Mouse (Mus musculus): ENCODE results near the gene Nrxn3. TPM values are rescaled to one million over a fixed set of nuclear protein-coding genes. Genes with fewer than 3 reads are reported as not detected.

Gene Nrxn3
- polyA plus RNA-seq, 1 experiment from 2014 or later = 2.7 TPM

GRCm38 (mm10) chr12:88860397-88860796 lies 137.7 kb downstream of the Nrxn3 start:
- no peak overlapping the region for H3K9ac ChIP-seq
- no peaks in the 10 kb centered on the region for H3K4me1 ChIP-seq
- no peak for ATAC-seq (ENCODE audit: borderline replicate concordance, extremely low read depth, low FRiP score, low TSS enrichment)
- H3K9me3 ChIP-seq = no peaks in the 10 kb centered on the region
- H3K4me2 ChIP-seq = no peak overlapping the region
- H3K4me3 ChIP-seq = no peak overlapping the region
- H3K36me3 ChIP-seq = no peaks in the 10 kb centered on the region
- H3K27me3 ChIP-seq = no peaks in the 10 kb centered on the region
- 38% methylated on average over 4 of the region's 4 CpGs for WGBS
- no peak overlapping the region for H3K27ac ChIP-seq

- no peaks in the 10 kb centered on the region for H3K4me1 ChIP-seq
- H3K36me3 ChIP-seq = no peaks in the 10 kb centered on the region
- 57% methylated on average over 4 of the region's 4 CpGs for WGBS
- H3K4me2 ChIP-seq = no peak overlapping the region
- no peak overlapping the region for H3K9ac ChIP-seq
- no peak overlapping the region for H3K4me3 ChIP-seq
- H3K27me3 ChIP-seq = no peaks in the 10 kb centered on the region
- ATAC-seq (ENCODE audit: borderline replicate concordance, extremely low read depth, low FRiP score, low TSS enrichment) = no peak
- no peak overlapping the region for H3K27ac ChIP-seq
- no peaks in the 10 kb centered on the region for H3K9me3 ChIP-seq
Observed at GRCm38 (mm10) chr12:88863069-88863468, 140.4 kb downstream of the Nrxn3 start.

GRCm38 (mm10) chr12:88868288-88868687 lies 145.6 kb downstream of the Nrxn3 start:
- Histone ChIP-seq H3K9me3 (no peaks in the 10 kb centered on the region), H3K9ac (no peak overlapping the region), H3K36me3 (no peaks in the 10 kb centered on the region), H3K27ac (no peak overlapping the region), H3K4me3 (no peak overlapping the region), H3K4me1 (no peaks in the 10 kb centered on the region), H3K27me3 (no peaks in the 10 kb centered on the region), H3K4me2 (no peak overlapping the region)
- no peak for ATAC-seq (ENCODE audit: borderline replicate concordance, extremely low read depth, low FRiP score, low TSS enrichment)

GRCm38 (mm10) chr12:88897331-88897730 lies 174.7 kb downstream of the Nrxn3 start:
- no peak overlapping the region for H3K9ac ChIP-seq
- H3K4me2 ChIP-seq = no peak overlapping the region
- H3K4me3 ChIP-seq = no peak overlapping the region
- ATAC-seq (ENCODE audit: borderline replicate concordance, extremely low read depth, low FRiP score, low TSS enrichment) = no peak
- H3K9me3 ChIP-seq = no peaks in the 10 kb centered on the region
- 53% methylated on average over 1 of the region's 1 CpGs for WGBS
- H3K4me1 ChIP-seq = no peaks in the 10 kb centered on the region
- no peaks in the 10 kb centered on the region for H3K27me3 ChIP-seq
- no peak overlapping the region for H3K27ac ChIP-seq
- no peaks in the 10 kb centered on the region for H3K36me3 ChIP-seq

- no peak overlapping the region for H3K4me3 ChIP-seq
- WGBS = 57% methylated on average over 7 of the region's 7 CpGs
- H3K36me3 ChIP-seq = no peaks in the 10 kb centered on the region
- no peaks in the 10 kb centered on the region for H3K9me3 ChIP-seq
- H3K4me1 ChIP-seq = no peaks in the 10 kb centered on the region
- no peak overlapping the region for H3K27ac ChIP-seq
- no peaks in the 10 kb centered on the region for H3K27me3 ChIP-seq
- H3K4me2 ChIP-seq = no peak overlapping the region
- H3K9ac ChIP-seq = no peak overlapping the region
- ATAC-seq (ENCODE audit: borderline replicate concordance, extremely low read depth, low FRiP score, low TSS enrichment) = no peak
Observed at GRCm38 (mm10) chr12:88900014-88900727, 177.5 kb downstream of the Nrxn3 start.

- 0% methylated on average over 1 of the region's 1 CpGs for WGBS
- no peak overlapping the region for H3K9ac ChIP-seq
- no peak for ATAC-seq (ENCODE audit: borderline replicate concordance, extremely low read depth, low FRiP score, low TSS enrichment)
Observed at GRCm38 (mm10) chr12:88900728-88901080, 178.0 kb downstream of the Nrxn3 start.

GRCm38 (mm10) chr12:88910761-88911160 lies 188.1 kb downstream of the Nrxn3 start:
- Histone ChIP-seq H3K4me3 (no peak overlapping the region), H3K27ac (no peak overlapping the region), H3K9me3 (no peaks in the 10 kb centered on the region), H3K36me3 (no peaks in the 10 kb centered on the region), H3K27me3 (no peaks in the 10 kb centered on the region), H3K9ac (no peak overlapping the region), H3K4me1 (no peaks in the 10 kb centered on the region), H3K4me2 (no peak overlapping the region)
- 38% methylated on average over 2 of the region's 2 CpGs for WGBS
- ATAC-seq (ENCODE audit: borderline replicate concordance, extremely low read depth, low FRiP score, low TSS enrichment) = no peak

More at GRCm38 (mm10) chr12:88900728-88901080, 178.0 kb downstream of the Nrxn3 start:
- H3K4me2 ChIP-seq = no peak overlapping the region
- no peak overlapping the region for H3K27ac ChIP-seq
- H3K9me3 ChIP-seq = no peaks in the 10 kb centered on the region
- H3K4me3 ChIP-seq = no peak overlapping the region
- no peaks in the 10 kb centered on the region for H3K4me1 ChIP-seq
- H3K27me3 ChIP-seq = no peaks in the 10 kb centered on the region
- H3K36me3 ChIP-seq = no peaks in the 10 kb centered on the region

GRCm38 (mm10) chr12:88916752-88917151 lies 194.1 kb downstream of the Nrxn3 start:
- Histone ChIP-seq H3K9me3 (no peaks in the 10 kb centered on the region), H3K27ac (no peak overlapping the region), H3K4me1 (no peaks in the 10 kb centered on the region), H3K27me3 (no peaks in the 10 kb centered on the region), H3K9ac (no peak overlapping the region), H3K36me3 (no peaks in the 10 kb centered on the region), H3K4me3 (no peak overlapping the region), H3K4me2 (no peak overlapping the region)
- 57% methylated on average over 2 of the region's 2 CpGs for WGBS
- no peak for ATAC-seq (ENCODE audit: borderline replicate concordance, extremely low read depth, low FRiP score, low TSS enrichment)

- WGBS = 53% methylated on average over 3 of the region's 3 CpGs
- Histone ChIP-seq H3K4me2 (no peak overlapping the region), H3K27ac (no peak overlapping the region), H3K4me3 (no peak overlapping the region), H3K9ac (no peak overlapping the region), H3K4me1 (no peaks in the 10 kb centered on the region), H3K27me3 (no peaks in the 10 kb centered on the region), H3K36me3 (no peaks in the 10 kb centered on the region), H3K9me3 (no peaks in the 10 kb centered on the region)
- no peak for ATAC-seq (ENCODE audit: borderline replicate concordance, extremely low read depth, low FRiP score, low TSS enrichment)
Observed at GRCm38 (mm10) chr12:88924896-88925295, 202.2 kb downstream of the Nrxn3 start.

GRCm38 (mm10) chr12:88926306-88926705 lies 203.6 kb downstream of the Nrxn3 start:
- H3K4me3 ChIP-seq = no peak overlapping the region
- no peak for ATAC-seq (ENCODE audit: borderline replicate concordance, extremely low read depth, low FRiP score, low TSS enrichment)
- WGBS = 87% methylated on average over 4 of the region's 4 CpGs
- H3K9ac ChIP-seq = no peak overlapping the region
- H3K4me1 ChIP-seq = no peaks in the 10 kb centered on the region
- H3K9me3 ChIP-seq = no peaks in the 10 kb centered on the region
- H3K4me2 ChIP-seq = no peak overlapping the region
- H3K27ac ChIP-seq = no peak overlapping the region
- H3K36me3 ChIP-seq = no peaks in the 10 kb centered on the region
- no peaks in the 10 kb centered on the region for H3K27me3 ChIP-seq

- 65% methylated on average over 4 of the region's 4 CpGs for WGBS
- H3K9me3 ChIP-seq = no peaks in the 10 kb centered on the region
- no peaks in the 10 kb centered on the region for H3K27me3 ChIP-seq
- H3K4me1 ChIP-seq = no peaks in the 10 kb centered on the region
- ATAC-seq (ENCODE audit: borderline replicate concordance, extremely low read depth, low FRiP score, low TSS enrichment) = no peak
- no peaks in the 10 kb centered on the region for H3K36me3 ChIP-seq
- no peak overlapping the region for H3K4me2 ChIP-seq
- H3K27ac ChIP-seq = no peak overlapping the region
- no peak overlapping the region for H3K9ac ChIP-seq
- no peak overlapping the region for H3K4me3 ChIP-seq
Observed at GRCm38 (mm10) chr12:88931713-88932112, 209.0 kb downstream of the Nrxn3 start.

- no peak for ATAC-seq (ENCODE audit: borderline replicate concordance, extremely low read depth, low FRiP score, low TSS enrichment)
- H3K27me3 ChIP-seq = no peaks in the 10 kb centered on the region
- no peaks in the 10 kb centered on the region for H3K9me3 ChIP-seq
- H3K4me3 ChIP-seq = no peak overlapping the region
- no peak overlapping the region for H3K9ac ChIP-seq
- no peak overlapping the region for H3K27ac ChIP-seq
- no peaks in the 10 kb centered on the region for H3K4me1 ChIP-seq
- no peaks in the 10 kb centered on the region for H3K36me3 ChIP-seq
- 69% methylated on average over 2 of the region's 2 CpGs for WGBS
- no peak overlapping the region for H3K4me2 ChIP-seq
Observed at GRCm38 (mm10) chr12:88939679-88940078, 217.0 kb downstream of the Nrxn3 start.

GRCm38 (mm10) chr12:88944967-88945366 lies 222.3 kb downstream of the Nrxn3 start:
- H3K4me3 ChIP-seq = no peak overlapping the region
- H3K27ac ChIP-seq = no peak overlapping the region
- no peaks in the 10 kb centered on the region for H3K27me3 ChIP-seq
- H3K9me3 ChIP-seq = no peaks in the 10 kb centered on the region
- no peak overlapping the region for H3K9ac ChIP-seq
- 71% methylated on average over 3 of the region's 3 CpGs for WGBS
- H3K4me1 ChIP-seq = no peaks in the 10 kb centered on the region
- no peak for ATAC-seq (ENCODE audit: borderline replicate concordance, extremely low read depth, low FRiP score, low TSS enrichment)
- H3K36me3 ChIP-seq = no peaks in the 10 kb centered on the region
- no peak overlapping the region for H3K4me2 ChIP-seq

Measured in lung, embryonic 15.5 days (tissue).